Mouse (Mus musculus) G1E (cell line): ENCODE results near the gene Olfr20.

ENCODE experiments used
- CTCF ChIP-seq: IDR thresholded peaks from 2 replicates; pipeline ENCODE4 v1.5.1; 2012; ENCODE audit warnings: low read depth, low read length, inconsistent platforms, mixed read lengths
- GATA1 ChIP-seq: IDR thresholded peaks from 2 replicates; pipeline ENCODE4 v1.6.1; 2012; ENCODE audit warnings: borderline replicate concordance, low read length, inconsistent platforms, mixed read lengths
- TAL1 ChIP-seq: conservative IDR thresholded peaks from 2 replicates; pipeline ENCODE4 v1.6.1; 2012; ENCODE audit warnings: low read depth, low read length, inconsistent platforms, mixed read lengths

DNA sequence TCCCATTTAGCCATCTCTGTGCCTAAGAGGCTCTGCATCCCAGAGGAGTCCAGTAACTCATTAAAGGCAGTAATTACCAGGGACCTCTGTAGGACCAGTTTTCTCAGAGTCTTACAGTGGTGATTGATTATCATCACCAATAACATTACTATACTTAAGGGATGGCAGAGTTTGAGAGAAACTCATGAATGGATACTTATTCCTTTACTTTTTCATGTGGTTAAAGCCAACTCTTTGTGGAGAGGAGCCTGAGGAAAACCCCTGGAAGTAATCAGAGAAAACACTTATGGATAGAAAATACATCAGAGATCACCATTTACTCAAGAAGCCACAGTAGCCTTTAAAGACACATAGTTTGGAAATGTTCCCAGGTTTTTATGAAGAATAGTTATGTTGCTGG is 48.9 kb downstream of the Olfr20 start, which contains the start of gene Olfr1:
- TF ChIP-seq CTCF (no peak), GATA1 (no peak), TAL1 (no peak)
